Mouse (Mus musculus) left cerebral cortex, postnatal 25 days (tissue): ENCODE results near the gene Ovgp1. TPM values are rescaled to one million over a fixed set of nuclear protein-coding genes. Genes with fewer than 3 reads are reported as not detected.

Experiments used
- DNase-seq, 2 experiments: peaks; one replicate each; pipeline ENCODE4 v3.0.0; 2022; ENCODE audit warnings: low spot score in 2 of 2, mixed read lengths in 1 of 2
- intact Hi-C: fragments of 180-260 bp; cut with DNase I; formaldehyde crosslinking; loops from one replicate; pipeline ENCODE4 v1.15.1; 2025
- total RNA-seq, 2 experiments: library from RNA; stranded (reverse); gene quantifications; 2 replicates each; pipeline ENCODE4 v1.2.3; 2021

The Ovgp1 gene
- total RNA-seq, result 1 to 10 TPM; 1.5 to 2.3 TPM

DNA sequence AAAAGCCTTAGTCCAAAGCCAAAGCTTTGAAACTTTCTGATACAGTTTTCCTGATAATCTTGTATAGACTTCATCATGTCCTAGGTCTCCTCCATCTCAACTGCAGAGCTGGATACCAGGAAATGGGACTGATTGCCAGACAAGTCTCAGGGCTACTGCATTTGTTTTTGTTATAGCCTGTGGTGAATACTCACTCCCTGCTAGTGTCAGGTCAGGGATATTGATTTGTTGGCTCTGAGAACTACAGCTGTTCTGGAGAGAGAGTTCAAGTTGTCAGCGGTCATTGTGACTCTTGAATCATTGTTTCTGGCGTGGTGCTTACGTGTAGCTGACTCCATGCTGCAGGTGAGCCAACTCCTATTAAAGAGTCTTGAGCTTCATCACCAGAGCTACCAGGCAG is at the start of gene Ovgp1:
Gene Ovgp1, plus strand, starts transcription at position 301 of the 400 bp plus-strand sequence.
- no peak for DNase-seq
- intact Hi-C loops, result no loop called here

DNA sequence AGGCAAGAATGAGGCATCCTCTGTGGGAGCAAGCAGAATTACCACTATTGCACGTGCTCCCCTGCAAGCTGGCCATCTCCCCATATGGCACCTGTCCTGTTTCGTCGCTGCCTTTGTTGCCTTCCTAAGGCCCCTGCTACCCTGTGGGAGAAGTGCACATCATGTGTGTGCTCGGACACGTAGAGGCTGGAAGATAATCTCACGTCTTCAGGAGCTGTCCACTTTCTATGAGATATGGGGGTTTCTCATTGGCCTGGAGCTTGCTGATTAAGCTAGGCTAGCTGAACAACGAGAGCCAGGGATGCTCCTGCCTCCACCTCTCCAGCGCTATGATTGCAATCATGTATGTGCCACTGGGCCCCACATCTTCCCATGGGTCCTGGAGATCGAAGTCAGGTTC is 48.9 kb upstream of the Ovgp1 start:
- DNase-seq, result no peak
- intact Hi-C loops, result no loop called here

DNA sequence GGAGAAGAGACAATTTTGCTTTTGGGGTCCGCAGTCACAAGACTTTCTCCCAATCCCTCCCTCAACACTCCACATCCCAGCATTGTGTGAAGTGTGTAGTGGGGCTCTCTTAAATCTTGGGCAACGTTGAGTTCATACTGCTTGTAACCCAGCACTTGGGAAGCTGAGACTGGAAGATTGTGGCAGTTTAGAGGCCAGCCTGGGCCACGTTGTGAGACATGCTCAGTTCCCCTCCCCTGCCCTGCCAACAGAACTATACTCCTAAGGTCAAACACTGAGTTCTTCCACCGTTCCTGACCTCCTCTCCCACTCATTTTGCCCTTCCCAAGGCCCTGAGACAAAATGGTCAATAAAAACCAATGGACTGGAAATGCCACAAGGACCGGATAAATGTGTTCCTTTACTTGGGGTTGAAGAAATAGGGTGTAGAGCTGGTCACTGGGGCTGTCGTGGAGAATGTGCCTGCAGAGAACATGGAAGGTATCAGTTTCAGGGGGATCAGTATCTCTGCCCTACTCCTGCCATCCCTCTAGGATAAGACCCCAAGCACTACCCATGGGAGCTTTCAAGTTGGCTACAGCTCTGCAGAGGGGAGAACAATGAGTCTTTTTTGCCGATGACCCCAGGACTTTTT is 45.8 kb upstream of the Ovgp1 start:
- no peak for DNase-seq
- intact Hi-C loops, result no loop called here

DNA sequence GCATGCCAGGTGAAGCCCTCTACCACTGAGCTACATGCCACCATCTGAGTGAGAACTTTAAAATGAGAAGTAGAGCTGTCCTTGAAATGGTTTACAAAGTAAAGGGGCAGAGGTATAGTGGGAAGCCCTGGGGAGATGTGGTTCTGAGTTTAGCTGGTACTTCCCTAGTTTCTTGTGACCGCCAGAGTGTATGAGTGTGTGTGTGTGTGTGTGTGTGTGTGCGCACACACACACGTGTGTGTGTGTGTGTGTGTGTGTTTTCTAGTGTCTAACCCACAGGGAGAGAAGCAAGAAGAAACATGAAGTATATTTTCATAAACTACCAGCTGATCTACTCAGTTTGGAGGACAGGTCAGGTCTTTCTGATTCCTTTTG is 45.3 kb upstream of the Ovgp1 start:
- intact Hi-C loops, result no loop called here
- DNase-seq, result no peak

DNA sequence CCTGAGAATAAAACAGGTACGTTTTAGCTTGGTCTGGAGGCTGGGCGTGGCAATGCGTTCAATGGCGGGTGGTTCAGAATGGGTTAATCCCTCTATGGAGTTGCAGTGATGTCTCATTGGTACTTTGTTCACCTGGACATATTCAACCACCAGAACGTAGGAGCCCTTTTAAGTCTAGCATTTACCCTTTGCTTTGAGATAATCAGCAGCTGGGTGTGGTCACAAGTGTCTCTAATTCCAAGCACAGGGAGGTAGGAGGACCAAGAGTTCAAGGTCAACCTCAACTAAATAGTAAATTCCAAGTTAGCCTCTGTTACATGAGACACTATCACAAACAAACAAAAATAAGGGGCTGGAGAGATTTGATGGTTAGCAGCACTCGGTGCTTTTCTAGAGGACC is 44.7 kb upstream of the Ovgp1 start:
- intact Hi-C loops, result no loop called here
- no peak for DNase-seq

DNA sequence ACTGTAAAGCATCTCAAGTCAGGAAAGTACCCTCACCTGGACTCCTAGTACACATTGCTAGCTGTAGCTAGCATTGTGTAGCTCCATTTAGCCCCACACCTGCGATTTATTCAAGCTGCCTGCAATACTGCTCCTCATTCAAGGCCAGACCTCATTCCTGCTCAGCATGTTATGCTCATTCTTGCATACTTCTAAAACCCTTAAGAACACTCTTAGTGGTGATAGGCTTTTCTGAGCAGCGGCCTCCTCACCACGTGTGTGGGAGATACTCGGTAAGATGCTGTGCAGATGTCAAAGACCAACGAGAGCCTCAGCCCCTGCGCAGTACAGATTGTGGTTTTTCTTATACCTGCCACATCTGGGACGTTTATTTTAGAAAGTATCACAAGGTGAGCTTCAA is 43.7 kb upstream of the Ovgp1 start:
- intact Hi-C loops, result no loop called here
- DNase-seq, result no peak

DNA sequence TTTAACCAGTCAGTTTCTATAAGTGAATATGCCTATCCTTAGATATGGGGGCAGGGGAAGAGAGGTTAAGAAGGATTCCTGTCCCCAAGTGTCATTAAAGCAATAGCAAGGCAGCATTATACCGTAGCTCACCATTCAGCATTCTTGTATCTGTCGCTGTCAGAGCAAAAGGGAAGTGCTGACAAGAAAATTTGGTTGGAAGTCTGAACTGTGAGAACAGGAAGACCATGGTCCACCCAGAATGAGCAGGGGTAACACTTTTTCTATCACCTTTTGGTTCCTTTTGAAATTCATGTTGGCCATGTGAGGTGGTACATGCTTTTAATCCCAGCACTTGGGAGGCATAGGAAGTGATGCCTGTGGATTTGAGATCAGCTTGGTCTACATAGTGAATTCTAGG is 42.4 kb upstream of the Ovgp1 start:
- intact Hi-C loops, result no loop called here
- DNase-seq, result no peak

DNA sequence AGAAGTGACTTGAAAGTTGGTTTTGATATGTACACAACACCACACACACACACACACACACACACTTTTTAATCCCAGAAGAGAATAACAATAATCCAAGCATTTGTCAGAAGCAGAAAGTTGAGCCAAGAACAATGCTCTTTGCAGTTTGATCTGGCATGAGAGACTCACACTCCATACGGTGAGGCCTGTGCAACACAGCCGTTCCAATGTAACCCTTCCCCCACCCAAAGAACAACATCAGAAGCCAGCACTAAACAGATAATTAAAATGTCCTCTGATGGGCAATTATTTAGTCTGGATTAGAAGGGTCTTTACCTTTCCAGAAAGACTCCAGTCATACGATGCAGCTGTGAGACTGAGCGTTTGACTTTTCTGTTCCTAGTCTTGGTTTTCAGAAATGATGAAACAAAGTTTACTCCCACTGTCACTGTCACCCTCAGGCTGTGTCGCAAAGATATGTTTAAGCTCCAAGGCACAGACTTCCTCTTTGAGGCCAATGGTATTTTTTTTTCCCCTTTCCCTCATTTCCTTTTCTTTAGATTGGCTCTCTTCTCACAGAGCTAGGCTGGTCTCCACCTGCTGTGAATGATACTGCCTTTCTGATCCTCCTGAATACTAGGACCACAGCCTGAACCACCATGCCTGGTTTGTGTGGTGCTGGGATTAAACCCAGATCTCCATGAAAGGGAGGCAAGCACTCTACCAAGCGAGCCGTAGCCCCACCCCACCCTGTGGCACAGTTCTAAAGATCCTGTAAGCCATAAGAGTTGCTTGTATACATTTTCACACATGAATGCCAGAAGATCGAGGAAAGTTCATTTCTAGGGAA is 41.1 kb upstream of the Ovgp1 start, which contains the start of gene I830077J02Rik:
Gene I830077J02Rik, minus strand, starts transcription at position 425 of the 832 bp plus-strand sequence.
- intact Hi-C loops, result no loop called here
- DNase-seq, result no peak

DNA sequence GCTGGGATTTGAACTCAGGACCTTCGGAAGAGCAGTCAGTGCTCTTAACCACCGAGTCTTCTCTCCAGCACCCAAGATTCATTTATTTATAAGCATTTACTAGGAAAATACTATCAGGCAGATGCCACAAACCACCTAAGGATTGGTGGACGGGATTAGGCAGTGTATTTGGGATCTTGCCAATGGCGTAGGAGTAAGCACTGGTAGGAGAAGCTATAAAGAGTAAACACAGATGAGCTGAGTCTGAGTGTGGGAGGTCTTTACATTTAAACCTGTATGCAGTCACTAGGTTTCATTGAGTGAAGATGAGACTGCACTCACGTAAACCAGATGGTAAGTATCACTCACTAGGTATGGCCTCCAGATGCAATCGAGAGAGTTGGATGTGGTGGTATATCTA is 39.6 kb upstream of the Ovgp1 start:
- DNase-seq, result peak; percentile 18 to 26
- intact Hi-C loops, result no loop called here

DNA sequence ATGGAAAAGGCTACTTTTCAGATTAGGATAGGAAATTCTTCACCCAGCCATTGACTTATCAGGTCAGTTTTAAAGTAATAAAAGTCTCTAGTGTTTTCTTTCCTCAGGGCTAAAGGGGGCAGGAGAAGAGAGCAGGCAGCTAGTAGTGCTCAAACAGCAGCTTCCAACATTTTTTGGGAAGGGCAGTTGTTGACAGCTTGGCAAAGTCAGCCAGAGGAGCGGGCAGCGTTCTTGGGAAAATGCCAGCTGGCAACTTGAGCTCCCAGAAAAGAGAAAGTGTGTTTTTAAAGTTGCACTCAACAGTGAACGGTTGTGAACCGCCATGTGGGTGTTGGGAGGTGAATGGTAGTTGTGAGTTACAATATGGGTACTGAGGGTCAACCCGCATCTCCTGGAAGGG is 38.5 kb upstream of the Ovgp1 start:
- intact Hi-C loops, result no loop called here
- peak in 1 of 2 experiments; percentile 14 for DNase-seq

DNA sequence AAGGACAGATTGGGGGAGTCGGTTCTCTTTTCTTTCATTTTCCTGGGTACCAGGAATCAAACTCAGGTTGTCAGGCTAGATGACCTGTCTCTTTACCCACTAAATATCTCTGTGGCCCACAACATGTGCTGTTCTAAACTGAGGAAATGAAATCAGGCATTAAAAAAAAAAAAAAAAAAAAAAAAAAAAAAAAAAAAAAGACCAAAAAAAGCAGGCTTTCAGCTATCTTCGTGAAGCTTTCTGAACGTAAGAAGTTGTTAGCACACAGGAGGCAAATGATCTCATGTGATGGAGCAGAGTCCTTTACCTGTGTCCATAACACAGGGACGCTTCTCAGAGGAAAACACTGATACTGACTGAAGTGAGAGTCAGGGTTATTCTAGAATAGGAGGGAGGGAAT is 37.4 kb upstream of the Ovgp1 start:
- intact Hi-C loops, result no loop called here
- no peak for DNase-seq

DNA sequence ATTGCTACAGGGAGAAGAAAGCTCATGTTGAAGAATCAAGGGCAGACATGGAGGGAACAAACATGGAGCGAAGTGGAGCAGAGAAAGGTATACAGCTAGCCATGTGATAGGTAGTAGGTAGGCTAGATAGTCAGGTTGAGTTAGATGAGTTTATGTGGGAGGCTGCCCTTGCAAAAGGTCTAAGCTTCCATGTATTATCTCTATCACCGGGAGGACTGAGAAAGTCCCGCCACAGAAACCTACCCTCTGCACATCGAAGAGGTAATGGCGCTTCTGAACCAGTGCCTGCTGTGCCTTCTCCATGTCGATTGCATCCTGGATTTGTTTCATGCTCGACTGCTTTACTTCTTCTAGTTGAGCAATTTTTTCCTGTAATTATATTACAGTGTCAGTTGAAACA is 22.2 kb upstream of the Ovgp1 start:
- intact Hi-C loops, result no loop called here
- no peak for DNase-seq

DNA sequence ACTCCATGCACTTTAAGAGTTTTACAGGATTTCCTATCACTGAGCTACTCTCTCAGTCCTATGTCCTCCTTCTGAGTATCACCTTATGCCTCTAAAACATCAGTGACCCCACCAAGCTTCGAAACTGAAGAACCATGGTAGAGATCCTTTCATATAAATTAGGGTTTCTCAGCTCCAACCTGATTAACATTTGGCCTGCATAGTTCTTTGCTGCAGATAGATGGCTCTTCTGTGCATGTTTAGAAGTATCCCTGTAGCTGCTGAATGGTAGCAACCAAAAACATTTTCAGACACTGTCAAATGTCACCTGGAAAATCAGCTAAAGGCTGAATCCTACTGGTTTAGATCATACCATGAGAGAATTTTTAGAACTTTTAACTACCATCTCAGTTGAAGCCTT is 16.3 kb upstream of the Ovgp1 start:
- DNase-seq, result no peak
- intact Hi-C loops, result loop anchor here (5.0 kb wide), 1 partner anchor 155 kb away; the partner anchor contains the start of gene Rap1a

DNA sequence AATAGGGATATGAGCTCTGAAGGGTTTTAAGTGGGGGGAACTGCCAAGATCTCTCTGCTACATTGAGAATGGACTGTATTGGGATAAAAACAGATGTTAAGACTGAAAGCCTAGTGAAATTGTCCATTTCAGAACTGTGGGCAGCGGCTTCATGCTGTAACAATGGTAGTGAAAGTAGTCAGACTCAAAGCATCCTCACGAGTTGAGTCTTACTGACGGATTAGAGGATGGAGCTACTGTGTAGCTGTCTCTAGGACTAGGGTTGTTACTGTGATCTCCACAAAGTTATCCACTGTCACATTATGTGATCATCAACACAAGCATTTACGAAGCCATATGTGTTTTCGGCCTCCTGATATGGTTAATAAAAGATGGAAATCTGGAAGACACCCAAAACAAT is 15.3 kb upstream of the Ovgp1 start:
- no peak for DNase-seq
- intact Hi-C loops, result loop anchor here (2.0 to 5.0 kb wide), 2 partner anchors 156 to 271 kb away; partner anchors contain the start of genes Ddx20 and Rap1a

DNA sequence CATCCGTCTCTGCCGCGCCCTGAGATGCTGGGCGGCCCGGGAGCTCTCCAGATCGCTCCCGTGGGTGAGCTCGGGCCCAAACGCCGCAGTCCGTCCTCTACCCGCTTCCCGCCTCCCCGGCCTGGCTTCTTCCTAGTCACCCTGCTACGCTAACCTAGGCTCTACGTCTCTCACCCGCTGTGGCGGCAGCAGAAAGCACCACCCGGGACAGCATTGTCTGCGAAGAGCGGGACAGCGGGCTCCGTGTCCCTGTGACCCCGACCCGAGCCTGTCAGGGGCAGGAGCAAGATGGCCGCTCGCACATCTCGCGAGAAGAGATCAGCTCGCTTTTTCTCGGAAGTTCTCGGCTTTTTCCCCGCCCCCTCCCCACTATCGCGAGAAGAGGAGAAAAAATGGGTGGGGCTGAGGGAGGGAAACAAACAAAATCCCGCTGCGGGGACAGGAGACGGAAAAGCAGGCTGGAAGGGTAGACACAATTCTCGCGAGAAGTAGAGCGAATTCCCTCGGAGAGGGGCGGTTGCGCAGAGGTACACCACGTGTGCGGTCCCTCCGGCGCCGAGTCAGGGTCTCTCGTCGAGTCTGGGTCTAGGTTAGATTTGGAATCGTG is 14.4 kb upstream of the Ovgp1 start, which contains the start of gene Wdr77:
Gene Wdr77, plus strand, starts transcription at position 396 of the 607 bp plus-strand sequence.
- peak; percentile 95 to 98 for DNase-seq

DNA sequence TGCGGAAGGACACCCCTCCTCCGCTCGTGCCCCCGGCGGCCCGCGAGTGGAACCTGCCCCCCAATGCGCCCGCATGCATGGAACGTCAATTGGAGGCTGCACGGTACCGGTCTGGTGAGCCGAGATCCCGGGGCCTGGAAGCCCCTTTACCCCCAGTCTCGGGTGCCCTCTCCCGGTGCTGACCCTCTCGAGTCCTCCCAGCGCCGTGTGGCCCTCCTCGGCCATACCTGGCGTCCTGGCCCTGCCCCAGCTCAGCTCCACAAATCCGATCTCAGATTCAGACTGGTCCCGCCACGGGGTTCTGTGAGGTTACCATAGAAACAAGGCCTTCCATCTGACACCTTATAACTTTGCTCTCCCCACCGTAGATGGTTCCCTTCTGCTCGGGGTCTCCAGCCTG is 13.9 kb upstream of the Ovgp1 start:
- intact Hi-C loops, result loop anchor here (2.0 to 5.0 kb wide), 2 partner anchors 157 to 273 kb away; partner anchors contain the start of genes Ddx20 and Rap1a
- DNase-seq, result peak in 1 of 2 experiments; percentile 25

More for the DNA sequence above, 14.4 kb upstream of the Ovgp1 start, which contains the start of gene Wdr77:
- intact Hi-C loops, result loop anchor here (2.0 to 5.0 kb wide), 2 partner anchors 157 to 272 kb away; partner anchors contain the start of genes Ddx20 and Rap1a

DNA sequence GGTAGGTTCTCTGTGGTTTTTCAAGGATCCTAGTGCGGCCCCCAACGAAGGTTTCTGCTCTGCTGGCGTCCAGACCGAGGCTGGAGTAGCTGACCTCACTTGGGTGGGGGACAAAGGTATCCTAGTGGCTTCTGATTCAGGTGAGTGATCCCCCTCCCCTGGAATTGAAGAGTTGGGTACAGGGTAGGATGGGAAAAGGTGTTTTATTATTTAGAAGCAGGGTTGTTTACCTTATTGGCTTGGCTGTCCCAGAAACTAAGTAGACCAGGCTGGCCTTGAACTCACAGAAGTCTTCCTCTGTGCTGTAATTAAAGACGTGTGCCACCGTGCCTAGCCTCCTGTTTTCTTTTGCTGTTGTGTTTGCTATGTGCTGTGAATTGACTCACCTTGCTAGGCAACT is 13.5 kb upstream of the Ovgp1 start, which contains the start of gene Atp5f1:
Gene Atp5f1, minus strand, starts transcription at position 101 of the 400 bp plus-strand sequence.
- intact Hi-C loops, result loop anchor here (2.0 to 5.0 kb wide), 2 partner anchors 158 to 273 kb away; partner anchors contain the start of genes Ddx20 and Rap1a
- DNase-seq, result no peak

DNA sequence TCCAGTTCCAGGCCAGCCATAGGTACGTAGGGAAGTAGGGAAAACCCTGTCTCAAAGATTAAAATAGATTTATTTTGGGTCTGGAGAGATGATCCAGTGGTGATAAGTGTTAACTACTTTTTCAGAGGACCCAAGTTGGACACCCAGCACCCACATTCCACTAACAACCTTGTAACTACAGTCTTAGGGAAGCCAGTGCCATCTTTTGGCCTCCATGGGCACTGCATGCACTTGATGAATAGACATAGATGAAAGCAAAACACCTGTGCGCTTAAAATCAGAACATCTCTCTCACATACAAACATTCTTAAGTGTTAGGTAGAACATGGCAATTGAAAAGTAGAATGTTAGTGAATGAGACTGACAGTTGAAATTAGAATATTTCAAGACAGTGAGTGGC is 12.8 kb upstream of the Ovgp1 start:
- intact Hi-C loops, result no loop called here
- no peak for DNase-seq

DNA sequence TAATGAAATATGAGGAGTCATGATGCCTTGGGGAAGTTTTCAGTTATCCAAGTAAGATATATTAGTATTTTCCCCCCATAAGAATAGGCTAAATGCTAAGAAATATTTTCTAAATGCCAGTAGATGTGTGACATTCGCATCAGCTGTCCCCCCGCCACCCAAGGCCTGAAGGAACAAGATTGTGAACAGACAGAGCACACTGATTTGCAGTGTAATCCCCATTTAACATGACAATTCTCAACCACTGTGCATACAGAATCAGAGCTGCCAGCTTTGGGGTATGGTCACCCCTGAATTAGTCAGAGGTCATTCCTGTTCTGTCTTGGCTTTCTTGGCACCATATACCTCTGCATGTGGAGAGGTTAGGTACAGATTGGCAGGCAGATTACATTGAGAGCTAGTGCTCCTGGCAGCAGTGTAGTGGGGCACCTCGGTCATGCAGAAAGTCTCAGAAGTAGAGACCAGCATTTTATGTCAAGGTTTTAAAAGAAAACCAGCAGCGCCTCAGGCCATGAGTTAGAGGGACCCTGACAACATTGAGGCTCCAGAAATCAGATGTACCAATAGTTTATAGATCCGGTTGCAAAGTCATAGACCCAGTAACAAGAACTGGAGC is 1.6 kb upstream of the Ovgp1 start:
- DNase-seq, result no peak
- intact Hi-C loops, result no loop called here

DNA sequence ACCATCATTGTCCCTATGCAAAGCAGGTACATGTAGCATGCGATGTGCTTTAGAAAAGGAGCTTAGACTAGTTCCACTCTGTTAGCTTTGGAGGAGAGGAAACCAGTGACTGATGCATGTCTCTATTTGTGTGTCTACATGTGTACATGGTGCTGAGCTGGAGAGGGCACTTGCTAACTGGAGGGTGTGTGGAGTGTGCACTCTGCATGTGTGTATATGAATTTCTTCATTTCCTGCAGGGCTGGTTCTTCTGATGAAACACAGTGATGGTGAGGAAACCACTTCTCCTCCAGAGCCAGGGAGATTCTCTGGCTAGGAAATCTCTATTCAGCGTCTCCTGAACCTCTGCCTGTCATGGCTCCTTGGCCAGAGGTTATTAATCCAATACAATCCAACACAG is 663 bp downstream of the Ovgp1 start:
- intact Hi-C loops, result no loop called here
- no peak for DNase-seq
